Mouse (Mus musculus): ENCODE results near the gene Rasgef1b. TPM values are rescaled to one million over a fixed set of nuclear protein-coding genes. Genes with fewer than 3 reads are reported as not detected.

Rasgef1b gene
- total and polyA plus RNA-seq, 3 experiments = 0.17 to 0.26 (median 0.21) TPM

GRCm38 (mm10) chr5:99483162-99483561, 245.7 kb downstream of the Rasgef1b start:
- Histone ChIP-seq H3K4me1 (ENCODE audit: control insufficient read depth in 1 of 2, insufficient read depth in 2 of 2) (no peaks in the 10 kb centered on the region), H3K4me2 (ENCODE audit: insufficient read depth, low read depth, poor library complexity, severe bottlenecking) (no peak overlapping the region), H3K27ac (ENCODE audit: insufficient read depth, low read depth) (no peak overlapping the region), H3K4me3 (replicated peaks in 1 of 3; ENCODE audit: low read depth in 2 of 3, low read length in 2 of 3, poor library complexity in 1 of 3) (no peak overlapping the region), H3K36me3 (replicated peaks in 1 of 2; ENCODE audit: control insufficient read depth in 1 of 2, insufficient read depth in 1 of 2, low read length in 1 of 2) (no peaks in the 10 kb centered on the region), H3K79me2 (replicated peaks; ENCODE audit: control insufficient read depth, extremely low read depth, insufficient read depth, poor library complexity, severe bottlenecking) (no peaks in the 10 kb centered on the region), H3K9ac (ENCODE audit: insufficient read depth, low read depth) (no peak overlapping the region), H3K27me3 (replicated peaks) (no peaks in the 10 kb centered on the region), H3K9me3 (replicated peaks; ENCODE audit: low read length) (no peaks in the 10 kb centered on the region)
- TF ChIP-seq POLR2AphosphoS2 (IDR thresholded peaks at IDR 0.05; ENCODE audit: low read depth, low read length) (no peak), PAX5 (IDR thresholded peaks at IDR 0.05; ENCODE audit: low read length) (no peak), JUN (IDR thresholded peaks at IDR 0.05; ENCODE audit: insufficient read depth, low read depth, low read length) (no peak), E2F4 (IDR thresholded peaks at IDR 0.05; ENCODE audit: insufficient replicate concordance, low read depth, low read length) (no peak), UBTF (IDR thresholded peaks at IDR 0.05; ENCODE audit: low read depth, low read length) (no peak), MEF2A (IDR thresholded peaks at IDR 0.05; ENCODE audit: borderline replicate concordance, low read depth, low read length) (no peak), POLR2A (IDR thresholded peaks at IDR 0.05; ENCODE audit: low read depth, low read length) (no peak), ZNF384 (IDR thresholded peaks at IDR 0.05; ENCODE audit: low read depth, low read length) (no peak), CHD2 (IDR thresholded peaks at IDR 0.05; ENCODE audit: low read length) (no peak)
- no peak for DNase-seq (ENCODE audit: extremely low read depth)
- dilution Hi-C loops (cut with MboI; ENCODE audit: extremely low pct_ligation_motif_present, extremely low pct_unique_long_range_greater_than_20kb, low sequenced_read_pairs) = no loop called here
- in situ Hi-C loops (cut with MboI; ENCODE audit: low pct_ligation_motif_present, low pct_unique_long_range_greater_than_20kb, low sequenced_read_pairs) = no loop called here

- Histone ChIP-seq H3K27me3 (replicated peaks) (no peaks in the 10 kb centered on the region), H3K4me3 (replicated peaks in 1 of 3; ENCODE audit: low read depth in 2 of 3, low read length in 2 of 3, poor library complexity in 1 of 3) (no peak overlapping the region), H3K4me1 (ENCODE audit: control insufficient read depth in 1 of 2, insufficient read depth in 2 of 2) (no peaks in the 10 kb centered on the region), H3K79me2 (replicated peaks; ENCODE audit: control insufficient read depth, extremely low read depth, insufficient read depth, poor library complexity, severe bottlenecking) (no peaks in the 10 kb centered on the region), H3K9ac (ENCODE audit: insufficient read depth, low read depth) (no peak overlapping the region), H3K27ac (ENCODE audit: insufficient read depth, low read depth) (no peak overlapping the region), H3K9me3 (replicated peaks; ENCODE audit: low read length) (no peaks in the 10 kb centered on the region), H3K4me2 (ENCODE audit: insufficient read depth, low read depth, poor library complexity, severe bottlenecking) (no peak overlapping the region), H3K36me3 (replicated peaks in 1 of 2; ENCODE audit: control insufficient read depth in 1 of 2, insufficient read depth in 1 of 2, low read length in 1 of 2) (no peaks in the 10 kb centered on the region)
- dilution Hi-C loops (cut with MboI; ENCODE audit: extremely low pct_ligation_motif_present, extremely low pct_unique_long_range_greater_than_20kb, low sequenced_read_pairs) = no loop called here
- TF ChIP-seq MXI1 (IDR thresholded peaks at IDR 0.05; ENCODE audit: low read depth, low read length) (no peak), TCF12 (IDR thresholded peaks at IDR 0.05; ENCODE audit: low read depth, low read length) (no peak), RCOR1 (conservative IDR thresholded peaks at IDR 0.05; ENCODE audit: low read depth, low read length) (no peak), TBP (conservative IDR thresholded peaks at IDR 0.05; ENCODE audit: low read depth, low read length) (no peak), PAX5 (IDR thresholded peaks at IDR 0.05; ENCODE audit: low read length) (no peak), NRF1 (IDR thresholded peaks at IDR 0.05; ENCODE audit: low read depth, low read length) (no peak), UBTF (IDR thresholded peaks at IDR 0.05; ENCODE audit: low read depth, low read length) (no peak), ETS1 (conservative IDR thresholded peaks at IDR 0.05; ENCODE audit: low read depth, low read length) (no peak), JUND (conservative IDR thresholded peaks at IDR 0.05; ENCODE audit: low read depth, low read length) (no peak), ZKSCAN1 (IDR thresholded peaks at IDR 0.05; ENCODE audit: borderline replicate concordance, low read depth, low read length) (no peak), POLR2AphosphoS2 (IDR thresholded peaks at IDR 0.05; ENCODE audit: low read depth, low read length) (no peak), USF2 (conservative IDR thresholded peaks at IDR 0.05; ENCODE audit: low read depth, low read length) (no peak), BHLHE40 (IDR thresholded peaks at IDR 0.05; ENCODE audit: low read depth, low read length) (no peak), SIN3A (IDR thresholded peaks at IDR 0.05; ENCODE audit: low read length) (no peak), CHD1 (IDR thresholded peaks at IDR 0.05; ENCODE audit: low read depth, low read length) (no peak), ZNF384 (IDR thresholded peaks at IDR 0.05; ENCODE audit: low read depth, low read length) (no peak), HCFC1 (IDR thresholded peaks at IDR 0.05; ENCODE audit: low read depth, low read length) (no peak)
- in situ Hi-C loops (cut with MboI; ENCODE audit: low pct_ligation_motif_present, low pct_unique_long_range_greater_than_20kb, low sequenced_read_pairs) = no loop called here
- no peak for DNase-seq (ENCODE audit: extremely low read depth)
These were observed 246.3 kb downstream of the Rasgef1b start for GRCm38 (mm10) chr5:99482524-99482923.
